Mouse (Mus musculus) Patski (cell line): Measurements from ENCODE around the gene Ano1. TPM values are rescaled to one million over a fixed set of nuclear protein-coding genes. Genes with fewer than 3 reads are reported as not detected.

Experiments used
- ATAC-seq: fragments of 100-300 bp; one replicate; pipeline ENCODE4 v1.8.0; 2021
- CTCF ChIA-PET: fragments of 350-600 bp; sonication (Branson Sonifier 250); formaldehyde crosslinking; loops from one replicate; lab custom pipeline; 2022; ENCODE audit warnings: inconsistent platforms; lab: Charles Lee
- POLR2A ChIA-PET: fragments of 350-600 bp; sonication (Branson Sonifier 250); formaldehyde crosslinking; loops from one replicate; lab custom pipeline; 2022; ENCODE audit warnings: antibody characterized with exemption, inconsistent platforms; lab: Charles Lee
- DNase-seq: peaks from one replicate; pipeline ENCODE4 v3.0.0-alpha.2; 2011; ENCODE audit warnings: low read depth, low spot score
- H3K27me3 ChIP-seq: fragments of 371-371 bp; one replicate; pipeline ENCODE4 v1.5.1; 2021
- CTCF ChIP-seq: fragments of 100-300 bp; IDR thresholded peaks from one replicate; pipeline ENCODE4 v1.5.1; 2021
- in situ Hi-C: fragments of 300-500 bp; cut with MboI; formaldehyde crosslinking; loops from 3 replicates; pipeline ENCODE4 v1.11.1; 2018; ENCODE audit warnings: low pct_unique_long_range_greater_than_20kb, mixed read lengths
- polyA plus RNA-seq: library from polyadenylated mRNA; unstranded; gene quantifications from one replicate; pipeline ENCODE4 v1.2.3, GENCODE M21; 2021

Ano1 gene
- polyA plus RNA-seq, 1 experiment from 2014 or later: 0.49 TPM

- ChIA-PET POLR2A (interaction anchor here (1.1 to 1.4 kb wide), 2 partner anchors 14 to 18 kb away, joined by 3 read pairs; no protein-coding TSS in a partner anchor), CTCF (interaction anchor here (1.0 to 1.5 kb wide), 3 partner anchors 13 to 41 kb away, joined by 3 to 4 read pairs (median 3); no protein-coding TSS in a partner anchor)
- DNase-seq (no peak), ATAC-seq (no peak)
- no peak for TF ChIP-seq CTCF
- in situ Hi-C loops: no loop called here
- H3K27me3 ChIP-seq: no peaks in the 10 kb centered on the region
These were observed 124.0 kb downstream of the Ano1 start for GRCm38 (mm10) chr7:144627606-144628333.

GRCm38 (mm10) chr7:144626042-144626441 lies 125.7 kb downstream of the Ano1 start:
- in situ Hi-C loops: no loop called here
- ChIA-PET CTCF (interaction anchor here (1.1 kb wide), 1 partner anchor 13 kb away, joined by 3 read pairs; no protein-coding TSS in a partner anchor), POLR2A (no interaction called here)
- H3K27me3 ChIP-seq: no peaks in the 10 kb centered on the region
- ATAC-seq (no peak), DNase-seq (no peak)
- TF ChIP-seq CTCF: no peak

- in situ Hi-C loops: no loop called here
- DNase-seq: no peak
- TF ChIP-seq CTCF: no peak
- CTCF ChIA-PET: interaction anchor here (1.4 kb wide), 1 partner anchor 13 kb away, joined by 3 read pairs; no protein-coding TSS in a partner anchor
- POLR2A ChIA-PET: no interaction called here
- ATAC-seq: peak; percentile 42
- H3K27me3 ChIP-seq: no peaks in the 10 kb centered on the region
These were observed 130.8 kb downstream of the Ano1 start for GRCm38 (mm10) chr7:144620721-144621681.

GRCm38 (mm10) chr7:144620315-144620714 lies 131.5 kb downstream of the Ano1 start:
- in situ Hi-C loops: no loop called here
- ATAC-seq: no peak
- ChIA-PET POLR2A (no interaction called here), CTCF (interaction anchor here (1.4 to 1.8 kb wide), 2 partner anchors 14 to 157 kb away, joined by 3 to 6 read pairs; no protein-coding TSS in a partner anchor)
- DNase-seq: no peak
- no peaks in the 10 kb centered on the region for H3K27me3 ChIP-seq
- no peak for TF ChIP-seq CTCF

GRCm38 (mm10) chr7:144615343-144615742 lies 136.4 kb downstream of the Ano1 start:
- CTCF ChIA-PET: interaction anchor here (1.2 to 3.6 kb wide), 3 partner anchors 13 to 28 kb away, joined by 3 to 11 read pairs (median 4); no protein-coding TSS in a partner anchor
- no peak for DNase-seq
- POLR2A ChIA-PET: no interaction called here
- no peak for ATAC-seq
- no peak for TF ChIP-seq CTCF
- in situ Hi-C loops: no loop called here
- no peaks in the 10 kb centered on the region for H3K27me3 ChIP-seq

GRCm38 (mm10) chr7:144612829-144613228 lies 138.9 kb downstream of the Ano1 start:
- no peaks in the 10 kb centered on the region for H3K27me3 ChIP-seq
- POLR2A ChIA-PET: interaction anchor here (0.6 to 0.7 kb wide), 3 partner anchors 24 to 72 kb away, joined by 3 to 5 read pairs (median 3); no protein-coding TSS in a partner anchor
- no peak for DNase-seq
- peak; percentile 52 for ATAC-seq
- TF ChIP-seq CTCF: no peak
- in situ Hi-C loops: no loop called here
- CTCF ChIA-PET: interaction anchor here (0.9 to 4.3 kb wide), 7 partner anchors 10 to 84 kb away, joined by 3 to 17 read pairs (median 3); no protein-coding TSS in a partner anchor

- TF ChIP-seq CTCF: no peak
- CTCF ChIA-PET: interaction anchor here (0.9 to 4.3 kb wide), 5 partner anchors 9 to 84 kb away, joined by 3 to 17 read pairs (median 7); no protein-coding TSS in a partner anchor
- DNase-seq: no peak
- no peak for ATAC-seq
- no peaks in the 10 kb centered on the region for H3K27me3 ChIP-seq
- in situ Hi-C loops: no loop called here
- POLR2A ChIA-PET: interaction anchor here (0.6 kb wide), 1 partner anchor 24 kb away, joined by 5 read pairs; no protein-coding TSS in a partner anchor
These were observed 139.4 kb downstream of the Ano1 start for GRCm38 (mm10) chr7:144612351-144612750.

GRCm38 (mm10) chr7:144611595-144611994 lies 140.2 kb downstream of the Ano1 start:
- no peaks in the 10 kb centered on the region for H3K27me3 ChIP-seq
- in situ Hi-C loops: no loop called here
- ChIA-PET POLR2A (no interaction called here), CTCF (interaction anchor here (2.1 to 4.3 kb wide), 3 partner anchors 8 to 24 kb away, joined by 7 to 17 read pairs (median 12); no protein-coding TSS in a partner anchor)
- DNase-seq: no peak
- TF ChIP-seq CTCF: no peak
- no peak for ATAC-seq

- CTCF ChIA-PET: no interaction called here
- H3K27me3 ChIP-seq: no peaks in the 10 kb centered on the region
- in situ Hi-C loops: no loop called here
- DNase-seq (no peak), ATAC-seq (no peak)
- no peak for TF ChIP-seq CTCF
- POLR2A ChIA-PET: interaction anchor here (1.1 kb wide), 1 partner anchor 19 kb away, joined by 3 read pairs; no protein-coding TSS in a partner anchor
These were observed 142.2 kb downstream of the Ano1 start for GRCm38 (mm10) chr7:144609568-144609967.

- ChIA-PET POLR2A (no interaction called here), CTCF (no interaction called here)
- no peak for DNase-seq
- in situ Hi-C loops: no loop called here
- TF ChIP-seq CTCF: no peak
- ATAC-seq: no peak
- no peaks in the 10 kb centered on the region for H3K27me3 ChIP-seq
These were observed 143.9 kb downstream of the Ano1 start for GRCm38 (mm10) chr7:144607862-144608261.
